Mouse (Mus musculus) limb, embryonic 14.5 days (tissue): ENCODE results near the gene Mt2. TPM values are rescaled to one million over a fixed set of nuclear protein-coding genes. Genes with fewer than 3 reads are reported as not detected.

ENCODE experiments used
- ATAC-seq: fragments of 200-750 bp; cut with Nextera tagmentation; 2 replicates; pipeline ENCODE4 v1.8.0; 2017; ENCODE audit warnings: low read depth, moderate number of reproducible peaks, moderate TSS enrichment; ENCODE audit not compliant: low FRiP score
- DNase-seq: peaks from one replicate; pipeline ENCODE4 v3.0.0-alpha.2; 2015; ENCODE audit warnings: low spot score
- H3K27ac ChIP-seq: fragments of 300-500 bp; sonication (generic); replicated peaks from 2 replicates; pipeline ENCODE4 v1.5.1; 2014; ENCODE audit warnings: low read depth, mild to moderate bottlenecking, low read length, moderate library complexity, mixed read lengths
- H3K27me3 ChIP-seq: fragments of 300-500 bp; sonication (generic); 2 replicates; pipeline ENCODE4 v1.6.1; 2014; ENCODE audit warnings: low read length, mixed read lengths; ENCODE audit not compliant: control insufficient read depth, insufficient read depth
- H3K36me3 ChIP-seq: fragments of 300-500 bp; sonication (generic); 2 replicates; pipeline ENCODE4 v1.6.1; 2014; ENCODE audit warnings: mild to moderate bottlenecking, low read length, moderate library complexity, mixed read lengths; ENCODE audit not compliant: control insufficient read depth, insufficient read depth
- H3K4me1 ChIP-seq: fragments of 300-500 bp; sonication (generic); 2 replicates; pipeline ENCODE4 v1.6.1; 2014; ENCODE audit warnings: antibody characterized with exemption, low read length, mixed read lengths; ENCODE audit not compliant: control insufficient read depth, insufficient read depth
- H3K4me2 ChIP-seq: fragments of 300-500 bp; sonication (generic); replicated peaks from 2 replicates; pipeline ENCODE4 v1.6.1; 2014; ENCODE audit warnings: low read depth, mild to moderate bottlenecking, low read length, moderate library complexity; ENCODE audit not compliant: severe bottlenecking
- H3K4me3 ChIP-seq: fragments of 300-500 bp; sonication (generic); replicated peaks from 2 replicates; pipeline ENCODE4 v1.5.1; 2014; ENCODE audit warnings: low read length
- H3K9ac ChIP-seq: fragments of 300-500 bp; sonication (generic); 2 replicates; pipeline ENCODE4 v1.6.1; 2014; ENCODE audit warnings: mild to moderate bottlenecking, low read depth, low read length, moderate library complexity; ENCODE audit not compliant: severe bottlenecking
- H3K9me3 ChIP-seq: fragments of 300-500 bp; sonication (generic); 2 replicates; pipeline ENCODE4 v1.6.1; 2016; ENCODE audit warnings: low read length; ENCODE audit not compliant: control insufficient read depth
- POLR2A ChIP-seq: fragments of 200-500 bp; IDR thresholded peaks from 2 replicates; pipeline ENCODE4 v1.8.0; 2012; ENCODE audit warnings: inconsistent platforms, mild to moderate bottlenecking, moderate library complexity, borderline replicate concordance; ENCODE audit not compliant: insufficient read depth, insufficient read length; ENCODE audit errors: extremely low read depth
- WGBS: fragments of 180-500 bp; shearing (Covaris S2); extraction: QIAGEN DNeasy Blood & Tissue Kit; methylation state at CpG from one replicate; pipeline ENCODE4 v1.1.7; 2014; 5-methylcytosine and 5-hydroxymethylcytosine counted together
- polyA plus RNA-seq, 2 experiments: library from polyadenylated mRNA; depleted of rRNA in 1 of 2; stranded (reverse) in 1 of 2; unstranded in 1 of 2; fragments of >200 nt; fragmentation: Nextera tagmentation in 1 of 2; extraction: Ambion mirVana in 1 of 2; gene quantifications; 2 replicates each; pipeline versions ENCODE4 v1.2.1 to v1.2.3; 2012 to 2014

Gene Mt2
- polyA plus RNA-seq (2012; rRNA removed): 32.8 and 51.6 TPM in 2 replicates
- 39.6 and 48.1 TPM in 2 replicates for polyA plus RNA-seq (2014; fragmentation: Nextera tagmentation; extraction: Ambion mirVana)

DNA sequence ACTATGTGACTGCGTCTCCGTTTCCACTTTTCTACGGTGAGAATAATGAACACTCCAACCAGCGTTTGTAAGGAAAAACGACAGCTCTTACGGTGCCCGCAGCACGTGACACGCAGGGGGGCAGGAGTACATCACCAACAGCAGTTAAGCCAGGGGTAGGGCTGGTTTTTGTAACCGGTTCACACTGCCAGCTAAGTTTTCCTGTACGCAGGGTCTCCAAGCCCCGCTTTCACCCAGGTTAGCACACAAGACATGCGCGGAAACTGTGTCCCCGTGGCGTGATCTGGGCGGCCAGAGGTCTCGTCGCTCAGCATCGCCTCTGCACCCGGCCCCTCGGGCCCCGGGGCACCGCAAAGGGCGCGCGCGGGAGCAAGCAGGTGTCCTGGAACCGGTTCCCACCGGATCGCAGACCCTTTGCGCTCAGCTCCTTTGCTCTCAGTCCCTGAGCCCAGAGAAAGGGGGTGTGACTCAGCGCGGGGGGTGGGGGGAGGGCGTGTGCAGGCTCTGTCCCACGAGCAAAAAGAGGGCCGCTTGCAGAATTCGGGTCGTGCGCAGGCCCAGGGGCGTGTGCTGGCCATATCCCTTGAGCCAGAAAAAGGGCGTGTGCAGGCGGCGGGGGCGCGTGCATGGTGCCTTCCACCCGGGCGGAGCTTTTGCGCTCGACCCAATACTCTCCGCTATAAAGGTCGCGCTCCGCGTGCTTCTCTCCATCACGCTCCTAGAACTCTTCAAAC is at the start of gene Mt2:
Gene Mt2, plus strand, starts transcription at position 590 of the 734 bp plus-strand sequence.
- Histone ChIP-seq H3K4me1 (peaks cover 19% of the 10 kb centered on the region), H3K36me3 (no peaks in the 10 kb centered on the region), H3K27ac (no peak within 1 kb of the TSS), H3K4me3 (peak within 1 kb of the TSS; percentile 46), H3K27me3 (peaks cover 66% of the 10 kb centered on the region), H3K9me3 (no peaks in the 10 kb centered on the region), H3K4me2 (peak within 1 kb of the TSS; percentile 87), H3K9ac (peak within 1 kb of the TSS; percentile 40)
- TF ChIP-seq POLR2A: no peak
- WGBS: 1% methylated on average over 45 of the region's 56 CpGs
- ATAC-seq (peak; percentile 63; the same call in 1 of the 2 replicates), DNase-seq (no peak)

DNA sequence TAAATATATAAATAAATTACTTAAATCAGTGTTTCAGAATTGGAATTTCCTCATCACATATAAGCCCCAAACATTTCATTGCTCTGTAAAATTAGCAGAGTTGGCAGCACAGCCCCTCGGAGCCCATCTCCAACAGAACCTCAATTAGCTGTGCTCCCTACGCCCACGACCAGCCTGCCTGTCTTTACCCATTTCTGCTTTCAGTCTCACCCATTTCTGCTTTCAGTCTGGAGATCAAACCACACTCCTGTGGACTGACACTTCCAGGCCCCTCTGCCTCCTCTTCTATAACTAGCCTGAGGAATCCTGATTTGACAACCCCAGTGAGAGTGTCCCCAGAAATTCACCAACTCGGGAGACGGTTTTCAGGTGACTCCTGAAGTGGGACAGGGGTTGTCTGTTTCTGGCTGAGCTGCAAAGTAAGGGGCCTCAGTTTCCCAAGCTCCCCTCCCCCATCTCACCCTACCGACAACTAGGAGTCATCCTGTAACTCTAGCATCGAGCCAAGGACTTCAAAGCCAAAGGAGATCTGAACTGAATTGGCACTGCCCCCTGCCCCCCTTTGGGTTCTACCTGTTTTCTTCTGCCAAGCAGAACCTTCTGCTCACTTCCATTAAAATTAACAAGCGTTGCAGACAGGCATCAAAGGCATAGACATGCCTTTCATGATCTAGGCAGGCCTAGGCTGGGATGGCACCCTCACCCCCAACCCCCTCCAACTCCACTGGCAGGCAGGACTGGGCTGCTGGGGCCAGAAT is 49.6 kb upstream of the Mt2 start:
- no peak overlapping the region for H3K27ac ChIP-seq
- no peak overlapping the region for H3K4me2 ChIP-seq
- no peaks in the 10 kb centered on the region for H3K9me3 ChIP-seq
- H3K4me3 ChIP-seq: no peak overlapping the region
- TF ChIP-seq POLR2A: no peak
- DNase-seq (no peak), ATAC-seq (no peak)
- H3K4me1 ChIP-seq: peaks cover 3% of the 10 kb centered on the region; the same call in 1 of the 2 replicates
- no peaks in the 10 kb centered on the region for H3K27me3 ChIP-seq
- H3K36me3 ChIP-seq: no peaks in the 10 kb centered on the region
- WGBS: 25% methylated on average over 8 of the region's 8 CpGs
- no peak overlapping the region for H3K9ac ChIP-seq

DNA sequence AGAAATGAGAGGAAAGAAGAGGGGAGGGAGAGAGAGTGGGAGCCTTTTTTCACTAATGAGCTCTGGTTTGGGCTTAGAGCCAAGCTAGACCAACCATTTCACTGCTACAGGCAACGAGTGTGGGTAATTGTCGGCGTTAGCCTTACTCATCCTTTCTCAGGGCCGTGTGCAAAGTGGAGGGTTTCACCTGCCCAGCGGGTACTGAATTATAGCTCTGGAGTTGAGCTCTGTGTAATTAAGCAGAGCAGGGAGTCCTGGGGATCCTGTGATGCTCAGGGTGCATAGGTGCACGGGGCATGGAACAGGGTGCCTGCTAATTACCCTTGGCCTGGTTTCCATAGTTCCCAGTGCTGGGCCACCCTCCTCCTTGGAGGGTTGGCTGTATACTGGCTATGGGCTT is 44.8 kb upstream of the Mt2 start:
- no peak overlapping the region for H3K4me3 ChIP-seq
- H3K9ac ChIP-seq: no peak overlapping the region
- no peak overlapping the region for H3K4me2 ChIP-seq
- H3K27me3 ChIP-seq: no peaks in the 10 kb centered on the region
- DNase-seq: no peak
- no peaks in the 10 kb centered on the region for H3K4me1 ChIP-seq
- no peak overlapping the region for H3K27ac ChIP-seq
- no peak for ATAC-seq
- WGBS: 54% methylated on average over 6 of the region's 6 CpGs
- TF ChIP-seq POLR2A: no peak
- H3K36me3 ChIP-seq: no peaks in the 10 kb centered on the region
- no peaks in the 10 kb centered on the region for H3K9me3 ChIP-seq

DNA sequence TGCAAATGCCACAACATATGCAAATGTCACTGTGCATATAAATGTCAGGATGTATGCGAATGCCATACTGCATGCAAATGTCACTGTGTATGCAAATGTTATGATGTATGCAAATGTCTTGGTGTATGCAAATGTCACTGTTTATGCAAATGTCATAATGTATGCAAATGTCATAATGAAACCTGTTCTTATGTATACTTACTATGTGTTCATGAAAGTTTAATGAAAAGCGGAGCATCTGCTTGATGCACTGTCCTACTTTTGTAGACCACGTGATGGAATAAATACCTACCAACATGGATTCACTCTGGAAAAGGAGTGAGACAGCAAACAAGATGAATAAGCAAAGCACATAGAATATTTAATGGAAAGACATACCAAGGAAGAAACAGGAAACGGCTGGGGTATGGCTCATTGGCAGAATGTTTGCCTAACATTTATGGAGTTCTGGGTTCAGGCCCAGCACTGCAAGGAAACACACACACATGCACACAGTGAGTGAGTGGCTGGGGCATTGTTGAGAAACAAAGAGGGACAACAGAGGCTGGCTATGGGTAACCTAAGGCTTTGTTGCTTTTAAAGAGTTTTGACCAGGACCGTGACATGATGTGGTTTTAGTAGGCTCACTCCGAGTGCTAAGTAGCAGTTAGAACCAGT is 43.2 kb upstream of the Mt2 start:
- TF ChIP-seq POLR2A: no peak
- ATAC-seq (no peak), DNase-seq (no peak)
- H3K9ac ChIP-seq: no peak overlapping the region
- H3K4me3 ChIP-seq: no peak overlapping the region
- 85% methylated on average over 6 of the region's 6 CpGs for WGBS
- no peak overlapping the region for H3K4me2 ChIP-seq
- no peak overlapping the region for H3K27ac ChIP-seq
- H3K27me3 ChIP-seq: no peaks in the 10 kb centered on the region
- H3K9me3 ChIP-seq: no peaks in the 10 kb centered on the region; the same call in 1 of the 2 replicates
- no peaks in the 10 kb centered on the region for H3K36me3 ChIP-seq
- no peaks in the 10 kb centered on the region for H3K4me1 ChIP-seq

DNA sequence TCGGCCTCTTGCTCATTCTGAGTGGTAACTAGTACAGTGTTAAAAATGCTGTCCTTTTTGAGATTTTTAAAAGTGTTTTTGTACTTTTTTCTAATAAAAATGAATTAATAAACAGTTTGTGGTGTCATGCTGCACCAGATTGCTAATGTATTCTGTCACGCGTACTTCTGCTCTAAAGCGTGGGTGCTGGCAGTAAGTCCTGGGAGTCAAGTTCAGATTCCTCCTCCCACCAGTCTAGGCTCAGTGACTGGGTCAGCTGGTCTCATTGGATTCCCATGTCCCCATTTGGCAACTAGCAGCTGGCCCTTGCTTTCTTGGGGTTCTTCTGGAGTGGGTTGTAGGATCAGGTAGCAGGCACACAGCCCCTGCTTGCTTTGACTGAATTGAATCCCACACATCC is 42.3 kb upstream of the Mt2 start:
- H3K9ac ChIP-seq: no peak overlapping the region
- H3K36me3 ChIP-seq: no peaks in the 10 kb centered on the region
- no peaks in the 10 kb centered on the region; the same call in 1 of the 2 replicates for H3K9me3 ChIP-seq
- no peak overlapping the region for H3K27ac ChIP-seq
- DNase-seq: no peak
- 83% methylated on average over 4 of the region's 4 CpGs for WGBS
- no peaks in the 10 kb centered on the region for H3K27me3 ChIP-seq
- H3K4me2 ChIP-seq: no peak overlapping the region
- no peak for TF ChIP-seq POLR2A
- H3K4me1 ChIP-seq: no peaks in the 10 kb centered on the region
- ATAC-seq: no peak
- no peak overlapping the region for H3K4me3 ChIP-seq
